Mouse (Mus musculus) heart, embryonic 15.5 days (tissue): ENCODE results near the gene Ccr9. TPM values are rescaled to one million over a fixed set of nuclear protein-coding genes. Genes with fewer than 3 reads are reported as not detected.

Experiments
- ATAC-seq: fragments of 200-750 bp; cut with Nextera tagmentation; replicated peaks from 2 replicates; pipeline ENCODE4 v1.8.0; 2017; ENCODE audit warnings: low read depth, moderate TSS enrichment; ENCODE audit not compliant: insufficient number of reproducible peaks, insufficient read depth, low FRiP score
- H3K27ac ChIP-seq: fragments of 300-500 bp; sonication (generic); 2 replicates; pipeline ENCODE4 v1.5.1; 2015; ENCODE audit warnings: mild to moderate bottlenecking, inconsistent platforms
- H3K27me3 ChIP-seq: fragments of 300-500 bp; sonication (generic); 2 replicates; pipeline ENCODE4 v1.6.1; 2015; ENCODE audit warnings: inconsistent platforms
- H3K36me3 ChIP-seq: fragments of 300-500 bp; sonication (generic); 2 replicates; pipeline ENCODE4 v1.6.1; 2015; ENCODE audit warnings: mild to moderate bottlenecking, inconsistent platforms
- H3K4me1 ChIP-seq: fragments of 300-500 bp; sonication (generic); replicated peaks from 2 replicates; pipeline ENCODE4 v1.6.1; 2015; ENCODE audit warnings: inconsistent platforms
- H3K4me2 ChIP-seq: fragments of 300-500 bp; sonication (generic); 2 replicates; pipeline ENCODE4 v1.6.1; 2015; ENCODE audit warnings: inconsistent platforms, mild to moderate bottlenecking, moderate library complexity
- H3K4me3 ChIP-seq: fragments of 300-500 bp; sonication (generic); 2 replicates; pipeline ENCODE4 v1.5.1; 2015; ENCODE audit warnings: mild to moderate bottlenecking, inconsistent platforms
- H3K9ac ChIP-seq: fragments of 300-500 bp; sonication (generic); 2 replicates; pipeline ENCODE4 v1.6.1; 2015; ENCODE audit warnings: mild to moderate bottlenecking, inconsistent platforms
- H3K9me3 ChIP-seq: fragments of 300-500 bp; sonication (generic); replicated peaks from 2 replicates; pipeline ENCODE4 v1.6.1; 2016; ENCODE audit warnings: inconsistent platforms
- WGBS: fragments of 180-500 bp; shearing (Covaris S2); methylation state at CpG from one replicate; pipeline ENCODE4 v1.1.7; 2015; ENCODE audit warnings: mixed read lengths; 5-methylcytosine and 5-hydroxymethylcytosine counted together
- polyA plus RNA-seq: library from polyadenylated mRNA; unstranded; fragments of >200 nt; fragmentation: Nextera tagmentation; extraction: Ambion mirVana; gene quantifications from 2 replicates; pipeline ENCODE4 v1.2.1, GENCODE M21; 2015

Ccr9 gene
- polyA plus RNA-seq, 1 experiment from 2014 or later: 0.29 TPM

GRCm38 (mm10) chr9:123805241-123805640, 127.0 kb downstream of the Ccr9 start:
- WGBS: 84% methylated on average over 2 of the region's 2 CpGs

GRCm38 (mm10) chr9:123806267-123806666, 128.0 kb downstream of the Ccr9 start, which contains the start of gene Cxcr6:
Gene Cxcr6, plus strand, starts transcription at chr9:123806475.
- Histone ChIP-seq H3K27ac (no peak within 1 kb of the TSS), H3K27me3 (no peaks in the 10 kb centered on the region), H3K9me3 (no peaks in the 10 kb centered on the region), H3K4me2 (no peak within 1 kb of the TSS), H3K9ac (no peak within 1 kb of the TSS), H3K4me1 (0 out of 2 replicates have a peak, but pooled peaks cover 3% of the 10 kb centered on the region), H3K4me3 (no peak within 1 kb of the TSS), H3K36me3 (peaks cover 22% of the 10 kb centered on the region)
- ATAC-seq: no peak
- WGBS: 79% methylated on average over 5 of the region's 5 CpGs

More at GRCm38 (mm10) chr9:123805241-123805640, 127.0 kb downstream of the Ccr9 start:
- H3K4me2 ChIP-seq: no peak overlapping the region
- ATAC-seq: no peak
- no peak overlapping the region for H3K4me3 ChIP-seq
- 0 out of 2 replicates have a peak, but pooled peaks cover 3% of the 10 kb centered on the region for H3K4me1 ChIP-seq
- H3K36me3 ChIP-seq: peaks cover 22% of the 10 kb centered on the region
- no peak overlapping the region for H3K9ac ChIP-seq
- no peaks in the 10 kb centered on the region for H3K27me3 ChIP-seq
- no peak overlapping the region for H3K27ac ChIP-seq
- no peaks in the 10 kb centered on the region for H3K9me3 ChIP-seq

- Histone ChIP-seq H3K4me3 (no peak overlapping the region), H3K4me2 (no peak overlapping the region), H3K9ac (no peak overlapping the region), H3K9me3 (no peaks in the 10 kb centered on the region), H3K27ac (no peak overlapping the region), H3K4me1 (0 out of 2 replicates have a peak, but pooled peaks cover 3% of the 10 kb centered on the region), H3K27me3 (no peaks in the 10 kb centered on the region), H3K36me3 (peaks cover 26% of the 10 kb centered on the region)
- ATAC-seq: no peak
- 43% methylated on average over 7 of the region's 7 CpGs for WGBS
Measured at GRCm38 (mm10) chr9:123808583-123808982, 130.3 kb downstream of the Ccr9 start.

GRCm38 (mm10) chr9:123811831-123812230, 133.6 kb downstream of the Ccr9 start:
- no peak overlapping the region for H3K4me2 ChIP-seq
- no peak overlapping the region for H3K27ac ChIP-seq
- no peaks in the 10 kb centered on the region for H3K9me3 ChIP-seq
- 86% methylated on average over 3 of the region's 3 CpGs for WGBS
- H3K4me1 ChIP-seq: 0 out of 2 replicates have a peak, but pooled peaks cover 8% of the 10 kb centered on the region
- no peaks in the 10 kb centered on the region for H3K27me3 ChIP-seq
- no peak overlapping the region for H3K9ac ChIP-seq
- no peak overlapping the region for H3K4me3 ChIP-seq
- H3K36me3 ChIP-seq: peaks cover 42% of the 10 kb centered on the region
- ATAC-seq: no peak

- H3K9me3 ChIP-seq: no peaks in the 10 kb centered on the region
- H3K27ac ChIP-seq: no peak overlapping the region
- H3K4me3 ChIP-seq: no peak overlapping the region
- ATAC-seq: no peak
- no peak overlapping the region for H3K9ac ChIP-seq
- H3K36me3 ChIP-seq: peaks cover 65% of the 10 kb centered on the region
- no peaks in the 10 kb centered on the region for H3K27me3 ChIP-seq
- 58% methylated on average over 2 of the region's 2 CpGs for WGBS
- no peak overlapping the region for H3K4me2 ChIP-seq
- H3K4me1 ChIP-seq: 0 out of 2 replicates have a peak, but pooled peaks cover 5% of the 10 kb centered on the region
Measured at GRCm38 (mm10) chr9:123814326-123814725, 136.1 kb downstream of the Ccr9 start.

- Histone ChIP-seq H3K27me3 (no peaks in the 10 kb centered on the region), H3K4me2 (no peak overlapping the region), H3K9me3 (no peaks in the 10 kb centered on the region), H3K4me3 (no peak overlapping the region), H3K9ac (no peak overlapping the region), H3K27ac (no peak overlapping the region), H3K36me3 (peaks cover 68% of the 10 kb centered on the region), H3K4me1 (0 out of 2 replicates have a peak, but pooled peaks cover 5% of the 10 kb centered on the region)
- no peak for ATAC-seq
- 53% methylated on average over 4 of the region's 4 CpGs for whole genome bisulfite sequencing
Measured at GRCm38 (mm10) chr9:123814821-123815220, 136.6 kb downstream of the Ccr9 start.

- 76% methylated on average over 3 of the region's 3 CpGs for WGBS
- H3K9me3 ChIP-seq: no peaks in the 10 kb centered on the region
Measured at GRCm38 (mm10) chr9:123815444-123815843, 137.2 kb downstream of the Ccr9 start.

GRCm38 (mm10) chr9:123815996-123816395, 137.8 kb downstream of the Ccr9 start:
- WGBS: 78% methylated on average over 1 of the region's 1 CpGs
- no peak overlapping the region for H3K9ac ChIP-seq
- H3K36me3 ChIP-seq: peaks cover 65% of the 10 kb centered on the region
- no peaks in the 10 kb centered on the region for H3K27me3 ChIP-seq
- H3K9me3 ChIP-seq: no peaks in the 10 kb centered on the region
- no peak overlapping the region for H3K4me2 ChIP-seq
- ATAC-seq: no peak
- H3K27ac ChIP-seq: no peak overlapping the region
- 0 out of 2 replicates have a peak, but pooled peaks cover 5% of the 10 kb centered on the region for H3K4me1 ChIP-seq
- no peak overlapping the region for H3K4me3 ChIP-seq

More at GRCm38 (mm10) chr9:123815444-123815843, 137.2 kb downstream of the Ccr9 start:
- Histone ChIP-seq H3K27ac (no peak overlapping the region), H3K4me2 (no peak overlapping the region), H3K4me3 (no peak overlapping the region), H3K36me3 (peaks cover 65% of the 10 kb centered on the region), H3K4me1 (0 out of 2 replicates have a peak, but pooled peaks cover 5% of the 10 kb centered on the region), H3K9ac (no peak overlapping the region), H3K27me3 (no peaks in the 10 kb centered on the region)
- no peak for ATAC-seq

GRCm38 (mm10) chr9:123818601-123819000, 140.4 kb downstream of the Ccr9 start:
- H3K9me3 ChIP-seq: no peaks in the 10 kb centered on the region

GRCm38 (mm10) chr9:123826631-123827030, 148.4 kb downstream of the Ccr9 start:
- no peak overlapping the region for H3K9ac ChIP-seq
- ATAC-seq: no peak
- no peaks in the 10 kb centered on the region for H3K4me1 ChIP-seq
- 88% methylated on average over 3 of the region's 3 CpGs for WGBS
- no peaks in the 10 kb centered on the region for H3K9me3 ChIP-seq
- no peak overlapping the region for H3K4me3 ChIP-seq
- H3K27me3 ChIP-seq: no peaks in the 10 kb centered on the region
- H3K36me3 ChIP-seq: peaks cover 82% of the 10 kb centered on the region
- H3K4me2 ChIP-seq: no peak overlapping the region
- H3K27ac ChIP-seq: no peak overlapping the region

More at GRCm38 (mm10) chr9:123818601-123819000, 140.4 kb downstream of the Ccr9 start:
- Histone ChIP-seq H3K9ac (no peak overlapping the region), H3K4me1 (0 out of 2 replicates have a peak, but pooled peaks cover 5% of the 10 kb centered on the region), H3K27me3 (no peaks in the 10 kb centered on the region), H3K4me3 (no peak overlapping the region), H3K36me3 (peaks cover 80% of the 10 kb centered on the region), H3K4me2 (no peak overlapping the region), H3K27ac (no peak overlapping the region)
- ATAC-seq: no peak
- WGBS: 75% methylated on average over 2 of the region's 2 CpGs

- H3K36me3 ChIP-seq: peaks cover 65% of the 10 kb centered on the region
- no peak overlapping the region for H3K9ac ChIP-seq
- 87% methylated on average over 4 of the region's 4 CpGs for WGBS
Measured at GRCm38 (mm10) chr9:123828916-123829315, 150.7 kb downstream of the Ccr9 start.

More at GRCm38 (mm10) chr9:123828916-123829315, 150.7 kb downstream of the Ccr9 start:
- Histone ChIP-seq H3K9me3 (no peaks in the 10 kb centered on the region), H3K4me1 (no peaks in the 10 kb centered on the region), H3K27me3 (no peaks in the 10 kb centered on the region), H3K27ac (no peak overlapping the region), H3K4me2 (no peak overlapping the region), H3K4me3 (no peak overlapping the region)
- no peak for ATAC-seq
